Mouse (Mus musculus) right cerebral cortex, postnatal 4 days (tissue): ENCODE results near the gene Mark1.

Experiments
- DNase-seq: peaks from one replicate; pipeline ENCODE4 v3.0.0-alpha.2; 2022

Gene Mark1

DNA sequence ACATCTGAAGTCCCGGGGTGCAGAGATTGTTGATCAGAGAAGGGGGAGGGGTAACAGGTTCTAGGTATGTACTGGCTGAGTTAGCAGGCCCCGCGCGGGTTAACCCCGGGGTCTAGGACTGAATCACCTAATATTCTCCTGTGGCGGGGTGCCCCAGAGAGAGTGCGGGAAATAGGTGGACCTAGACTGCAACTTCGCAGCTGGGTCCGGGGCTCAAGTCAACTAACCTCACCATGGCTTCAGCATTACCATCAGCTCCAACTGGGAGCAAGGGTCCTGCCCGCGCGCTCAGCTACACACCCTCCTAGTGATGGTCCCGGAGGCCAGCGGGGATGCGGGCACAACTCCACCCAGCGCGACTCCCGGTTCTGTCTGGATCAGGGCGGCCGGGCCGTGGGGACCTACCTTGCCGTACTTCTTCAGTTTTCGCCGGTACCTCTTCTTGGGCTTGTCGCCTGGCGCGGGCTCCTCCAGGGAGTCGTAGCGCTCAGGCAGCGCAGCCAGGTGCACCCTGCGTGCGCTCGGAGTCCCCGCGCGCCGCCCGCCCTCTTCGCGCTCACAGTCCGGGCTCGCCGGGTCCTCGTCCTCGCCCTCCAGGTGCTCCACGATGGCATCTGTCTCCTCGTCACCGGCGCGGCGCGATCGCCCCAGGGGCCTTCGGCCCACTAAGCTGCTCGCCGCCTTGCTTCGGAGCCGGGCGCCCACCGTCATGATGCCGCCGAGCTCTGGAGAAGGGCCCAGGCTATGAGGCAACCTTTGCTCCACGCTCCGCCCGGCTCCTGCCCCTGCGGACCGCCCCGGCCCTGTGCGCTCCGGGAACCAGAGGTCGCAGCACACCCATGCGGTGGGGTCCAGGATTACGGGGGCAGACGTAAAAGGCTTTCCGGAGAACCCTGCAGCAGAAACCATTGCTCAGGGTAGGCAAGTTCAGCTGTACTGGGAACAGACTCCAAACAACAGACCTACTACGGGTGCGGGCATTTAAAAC is 116.8 kb downstream of the Mark1 start, which contains the start of gene C130074G19Rik:
Gene C130074G19Rik, minus strand, starts transcription at position 938 of the 988 bp plus-strand sequence.
- peak; percentile 26 for DNase-seq

- no peak for DNase-seq
Observed at GRCm38 (mm10) chr1:184881861-184882260, 117.5 kb downstream of the Mark1 start.

DNA sequence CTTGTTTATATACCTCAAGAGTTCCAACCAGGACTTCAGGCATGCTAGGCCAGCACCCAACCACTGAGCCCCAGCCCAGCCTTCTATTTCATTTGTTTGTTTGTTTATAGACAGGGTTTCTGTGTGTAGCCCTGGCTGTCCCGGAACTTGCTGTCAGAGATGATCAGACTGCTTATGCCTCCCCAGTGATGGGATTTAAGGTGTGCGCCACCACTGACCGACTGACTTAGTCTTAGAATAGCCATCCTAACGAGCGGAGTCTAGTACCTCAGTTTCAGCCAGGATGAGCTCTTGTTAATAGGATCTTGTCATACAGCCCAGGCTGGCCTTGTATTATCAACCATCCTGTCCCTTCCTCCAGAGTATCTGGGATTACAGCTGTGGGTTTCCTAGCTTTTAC is 118.2 kb downstream of the Mark1 start:
- DNase-seq: no peak

- no peak for DNase-seq
Observed at GRCm38 (mm10) chr1:184878860-184879259, 120.5 kb downstream of the Mark1 start.

GRCm38 (mm10) chr1:184877306-184877705 is 122.1 kb downstream of the Mark1 start:
- no peak for DNase-seq

DNA sequence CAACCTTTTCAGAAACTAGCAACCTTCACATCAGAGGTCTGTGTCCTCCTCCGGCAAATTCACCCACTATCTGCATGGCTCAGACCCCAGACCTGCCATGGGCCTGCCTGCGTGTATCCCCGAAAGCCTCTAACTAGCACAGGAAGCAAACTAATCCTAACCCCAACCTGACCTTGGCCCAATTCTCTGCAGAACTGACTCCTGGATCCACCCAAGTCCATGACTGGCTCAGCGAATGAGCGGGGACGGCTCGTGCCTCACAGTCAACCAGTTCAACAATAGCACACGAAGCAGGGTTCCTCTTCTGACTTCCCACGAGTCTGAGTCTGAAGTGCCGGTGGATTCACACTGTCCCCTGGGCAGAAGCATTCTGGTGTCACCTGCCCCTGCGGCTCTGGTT is 125.5 kb downstream of the Mark1 start:
- no peak for DNase-seq

- DNase-seq: no peak
Observed at GRCm38 (mm10) chr1:184872069-184872819, 127.1 kb downstream of the Mark1 start.

GRCm38 (mm10) chr1:184871506-184871905 is 127.9 kb downstream of the Mark1 start:
- DNase-seq: no peak

DNA sequence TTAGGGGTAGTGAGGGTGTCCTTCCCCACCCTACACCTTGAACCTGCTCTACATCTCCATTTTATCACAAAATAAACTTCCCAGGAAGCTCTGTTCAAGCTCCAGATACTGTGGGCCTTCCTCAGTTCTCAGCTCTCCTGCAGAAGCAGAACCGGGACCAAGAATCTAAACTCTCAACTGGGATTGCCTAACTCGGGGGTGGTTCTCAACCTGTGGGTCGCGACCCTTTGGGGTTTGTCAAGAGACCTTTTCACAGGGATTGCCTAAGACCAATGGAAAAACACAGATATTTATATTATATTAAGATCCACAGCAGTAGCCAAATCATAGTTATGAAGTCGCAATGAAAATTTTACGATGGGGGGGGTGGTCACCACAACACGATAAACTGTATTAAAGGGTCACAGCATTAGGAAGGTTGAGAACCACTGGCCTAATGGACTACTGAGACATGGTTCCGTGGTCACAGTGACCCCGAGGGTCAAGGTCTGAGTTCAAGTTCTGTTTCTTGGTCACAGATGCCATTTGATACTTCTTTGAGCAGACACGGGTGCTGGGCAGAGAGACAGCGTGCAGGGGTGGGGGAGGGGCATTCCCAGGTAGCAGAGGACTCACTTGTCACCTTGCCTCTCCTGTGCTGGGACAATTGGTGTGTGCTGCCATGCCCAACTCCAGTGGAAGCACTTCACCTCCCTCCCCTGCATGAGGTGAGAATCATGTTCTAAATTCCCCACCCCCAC is 128.6 kb downstream of the Mark1 start:
- no peak for DNase-seq

- DNase-seq: peak; percentile 15
Observed at GRCm38 (mm10) chr1:184869939-184870565, 129.3 kb downstream of the Mark1 start.

- DNase-seq: no peak
Observed at GRCm38 (mm10) chr1:184867640-184868120, 131.7 kb downstream of the Mark1 start.

GRCm38 (mm10) chr1:184864381-184864801 is 135.0 kb downstream of the Mark1 start:
- no peak for DNase-seq

- no peak for DNase-seq
Observed at GRCm38 (mm10) chr1:184862636-184863035, 136.7 kb downstream of the Mark1 start.

DNA sequence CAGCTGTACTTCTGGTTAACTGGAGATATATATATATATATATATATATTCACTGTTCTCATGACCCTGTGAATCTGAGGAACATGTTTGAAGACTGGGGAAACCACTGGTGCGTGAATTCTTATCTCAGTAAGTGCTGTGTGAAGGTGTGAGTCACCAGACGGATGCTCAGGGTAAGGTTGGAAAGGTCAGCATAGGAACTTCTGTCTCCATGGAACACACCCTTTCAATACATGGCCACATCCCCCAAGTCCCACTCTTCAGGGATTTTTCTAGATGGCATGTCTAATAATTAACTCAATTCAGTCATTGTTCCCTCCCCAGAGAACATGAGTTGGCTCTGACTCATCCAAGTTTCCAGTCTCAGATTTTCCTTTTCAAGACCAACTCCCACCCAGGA is 137.8 kb downstream of the Mark1 start:
- DNase-seq: no peak

- DNase-seq: no peak
Observed at GRCm38 (mm10) chr1:184860276-184860675, 139.1 kb downstream of the Mark1 start.

GRCm38 (mm10) chr1:184858253-184858652 is 141.1 kb downstream of the Mark1 start:
- no peak for DNase-seq

DNA sequence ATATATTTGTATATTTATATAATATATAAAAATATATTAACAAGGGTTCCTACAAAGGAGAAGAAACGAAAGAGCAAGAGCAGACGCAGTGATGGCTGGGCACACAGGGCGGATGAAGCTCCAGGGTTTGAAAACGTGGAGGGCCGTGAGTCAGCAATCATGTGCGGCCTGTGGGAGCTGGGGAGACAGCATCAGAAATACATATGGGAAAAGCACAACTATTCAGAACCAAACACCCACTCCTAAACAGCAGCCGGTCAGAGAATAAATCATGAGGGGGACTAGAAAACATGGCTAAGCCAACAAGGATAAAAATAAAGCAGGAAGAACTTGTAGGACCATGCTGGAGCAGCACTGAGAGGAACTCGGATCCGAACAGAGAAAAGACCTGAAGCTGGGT is 142.2 kb downstream of the Mark1 start:
- no peak for DNase-seq

DNA sequence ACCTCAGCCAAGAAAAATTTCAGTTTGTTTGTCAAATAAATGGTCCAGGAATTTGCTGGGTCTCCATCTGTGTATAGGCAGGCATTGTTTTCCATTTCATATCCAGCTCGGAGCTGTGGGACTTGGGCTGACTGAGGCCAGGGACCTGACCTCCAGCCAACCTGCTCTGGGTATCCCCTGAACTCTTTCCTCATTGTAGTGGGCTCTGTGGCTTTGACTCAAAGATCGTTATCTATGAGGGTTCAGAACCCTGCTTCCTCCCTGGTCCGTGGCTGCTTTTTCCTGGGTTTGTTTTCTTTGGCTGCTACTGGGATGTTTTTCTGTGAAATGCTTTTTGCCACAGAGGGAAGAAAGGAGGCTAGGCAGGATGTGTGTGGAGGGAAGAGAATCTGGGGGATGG is 145.4 kb downstream of the Mark1 start:
- DNase-seq: no peak

DNA sequence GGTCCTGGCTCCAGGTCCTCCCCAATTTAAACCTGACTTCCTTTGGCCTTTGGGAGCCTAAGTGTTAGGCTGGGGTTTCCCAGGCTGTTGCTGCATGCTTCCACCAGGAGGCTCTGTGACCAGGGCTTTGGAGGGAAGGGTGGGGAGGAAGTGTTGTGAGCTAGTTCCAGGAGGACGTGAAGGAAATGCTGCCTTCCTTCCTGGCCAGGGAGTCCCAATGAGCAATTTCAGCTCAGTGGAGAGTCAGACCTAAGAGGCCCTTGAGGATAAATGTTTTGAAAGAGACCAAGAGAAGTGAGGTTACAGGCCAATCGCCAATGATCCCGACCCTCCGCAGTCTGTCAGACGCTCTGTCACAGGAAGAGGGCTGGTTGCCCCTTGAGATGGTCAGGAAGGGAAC is 146.0 kb downstream of the Mark1 start:
- peak; percentile 65 for DNase-seq

DNA sequence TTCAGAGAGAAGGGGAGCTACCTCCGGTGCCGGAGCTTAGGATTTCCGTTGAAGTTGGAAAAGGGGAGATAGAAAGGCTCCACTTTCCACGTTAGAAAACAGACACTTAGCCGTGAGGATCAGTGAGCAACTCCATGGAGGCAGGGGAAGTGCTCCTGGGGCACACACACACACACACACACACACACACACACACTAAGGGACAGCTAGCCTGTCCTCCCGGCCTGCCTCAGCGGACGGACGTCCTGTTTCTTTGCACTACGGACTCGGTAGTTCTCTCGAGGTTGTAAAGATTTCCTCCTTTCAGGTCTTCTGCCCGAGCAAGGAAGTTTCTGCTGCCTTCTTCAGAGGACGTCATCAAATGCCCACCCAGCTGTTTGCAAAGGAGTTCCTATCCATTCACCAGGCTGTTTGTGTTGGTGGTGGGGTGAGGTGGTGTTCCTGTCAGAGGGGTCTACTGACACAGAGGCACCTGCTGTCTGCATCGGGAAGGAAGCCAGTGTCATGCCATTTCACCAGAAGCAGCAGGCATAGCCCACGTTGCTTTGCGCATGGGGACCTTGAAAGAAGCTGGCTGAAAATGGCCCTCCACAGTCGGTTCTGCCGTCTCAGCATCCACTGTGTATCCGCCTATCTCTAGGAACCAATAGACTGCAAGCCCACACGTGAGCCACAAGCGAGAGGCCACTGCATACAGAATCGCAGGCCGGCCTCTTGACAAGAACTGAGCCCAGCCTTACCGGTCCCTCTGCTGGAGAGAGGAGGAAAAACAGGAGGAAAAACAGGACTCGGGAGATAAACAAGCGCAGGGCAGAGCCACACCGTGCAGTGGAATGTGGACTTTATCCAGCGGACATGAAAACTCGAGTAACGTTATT is 147.4 kb downstream of the Mark1 start:
- peak; percentile 59 for DNase-seq

GRCm38 (mm10) chr1:184851166-184851565 is 148.2 kb downstream of the Mark1 start:
- DNase-seq: no peak
